In genomic region chr11:103909396-103909795, GRCm38 (mm10) we compare ENCODE assay signal across 21 mouse cellular contexts.
"Had no signal": no experiment of that assay in that cellular context is flagged by ENCODE, and none has a peak within 500 bp of the region (broad histone marks: within the 10 kb centered on the region; RNA-seq: fewer than 3 reads in every experiment).

No protein-coding gene starts in this region.

- H3K9ac ChIP-seq: liver, embryonic 15.5 days; liver, postnatal 0 days; lung, embryonic 15.5 days; midbrain, embryonic 13.5 days; midbrain, embryonic 15.5 days; neural tube, embryonic 13.5 days; neural tube, embryonic 15.5 days; stomach, embryonic 15.5 days had no signal

- H3K4me3 ChIP-seq: liver, embryonic 15.5 days; lung, embryonic 15.5 days; midbrain, embryonic 10.5 days; midbrain, embryonic 13.5 days; midbrain, embryonic 15.5 days; myocyte; neural tube, embryonic 13.5 days; neural tube, embryonic 15.5 days; stomach, embryonic 15.5 days had no signal

- H3K27ac ChIP-seq: liver, embryonic 15.5 days; lung, embryonic 15.5 days; midbrain, embryonic 10.5 days; midbrain, embryonic 13.5 days; midbrain, embryonic 15.5 days; neural tube, embryonic 13.5 days; neural tube, embryonic 15.5 days; stomach, embryonic 15.5 days; stomach, postnatal 0 days had no signal

- H3K9me3 ChIP-seq: liver, embryonic 15.5 days; lung, embryonic 15.5 days; midbrain, embryonic 10.5 days; midbrain, embryonic 13.5 days; midbrain, embryonic 15.5 days; neural tube, embryonic 13.5 days; neural tube, embryonic 15.5 days; stomach, embryonic 15.5 days had no signal

- DNase-seq: liver, postnatal 0 days; lung, adult 2 months; lung, postnatal 4 days; retina, postnatal 1 day; right cerebral cortex, adult 18-20 months; right cerebral cortex, postnatal 25 days; right cerebral cortex, postnatal 4 days; spleen, adult 18-20 months; thymus, adult 2 months; thymus, postnatal 25 days had no signal

- ATAC-seq: liver, postnatal 0 days; lung, postnatal 0 days; midbrain, embryonic 13.5 days; midbrain, embryonic 15.5 days had no signal

- H3K27me3 ChIP-seq: liver, embryonic 15.5 days; lung, embryonic 15.5 days; midbrain, embryonic 13.5 days; midbrain, embryonic 15.5 days; neural tube, embryonic 13.5 days; neural tube, embryonic 15.5 days; stomach, embryonic 15.5 days had no signal

- H3K4me2 ChIP-seq: liver, embryonic 15.5 days; lung, embryonic 15.5 days; midbrain, embryonic 13.5 days; midbrain, embryonic 15.5 days; neural tube, embryonic 13.5 days; neural tube, embryonic 15.5 days; stomach, embryonic 15.5 days had no signal

- H3K4me1 ChIP-seq: liver, embryonic 15.5 days; lung, embryonic 15.5 days; neural tube, embryonic 15.5 days; stomach, embryonic 15.5 days had no signal
